Mouse (Mus musculus): Measurements from ENCODE around the gene Alg3. TPM values are rescaled to one million over a fixed set of nuclear protein-coding genes. Genes with fewer than 3 reads are reported as not detected.

Alg3 gene
- polyA plus RNA-seq, 1 experiment = 11.5 TPM

- no peak for TF ChIP-seq GATA1 (IDR thresholded peaks at IDR 0.05; ENCODE audit: low read length)
Measured at GRCm38 (mm10) chr16:20589366-20589938, 22.1 kb downstream of the Alg3 start, which contains the start of gene Vwa5b2. Gene Vwa5b2 (plus strand): TSS chr16:20589471.

- TF ChIP-seq GATA1 (IDR thresholded peaks at IDR 0.05; ENCODE audit: low read length) = no peak
Measured at GRCm38 (mm10) chr16:20565075-20565474, 46.5 kb downstream of the Alg3 start.

GRCm38 (mm10) chr16:20557381-20557780 is 54.2 kb downstream of the Alg3 start:
- no peak for TF ChIP-seq GATA1 (IDR thresholded peaks at IDR 0.05; ENCODE audit: low read length)

Other genes with a start within 250 kb of the Alg3 start
- gene Abcc5, start 185.3 kb downstream of the Alg3 start, polyA plus RNA-seq (2012) = 5.3 and 6.1 TPM in 2 replicates
- gene Eif2b5, start 112.9 kb downstream of the Alg3 start, polyA plus RNA-seq (2012) = 37.0 and 41.0 TPM in 2 replicates
- 27.3 and 29.1 TPM in 2 replicates for gene Dvl3, start 94.8 kb downstream of the Alg3 start, polyA plus RNA-seq (2012)
- 66.4 and 77.9 TPM in 2 replicates for gene Ap2m1, start 76.3 kb downstream of the Alg3 start, polyA plus RNA-seq (2012)
- gene Abcf3, start 63.2 kb downstream of the Alg3 start, polyA plus RNA-seq (2012) = 31.7 and 40.6 TPM in 2 replicates
- gene Vwa5b2, start 22.3 kb downstream of the Alg3 start, polyA plus RNA-seq (2012) = 0.06 and 0.13 TPM in 2 replicates
- 4.2 and 14.3 TPM in 2 replicates for gene Eef1akmt4, start 142 bp downstream of the Alg3 start, polyA plus RNA-seq (2012)
- not detected in 2 replicates for gene Gm49333, start 125 bp downstream of the Alg3 start, polyA plus RNA-seq (2012)
- gene Camk2n2, start 9.6 kb upstream of the Alg3 start, polyA plus RNA-seq (2012) = 0.71 and 0.84 TPM in 2 replicates
- gene Ece2, start 18.1 kb upstream of the Alg3 start, polyA plus RNA-seq (2012) = not detected in 2 replicates
- gene Psmd2, start 39.9 kb upstream of the Alg3 start, polyA plus RNA-seq (2012) = 341 and 527 TPM in 2 replicates
- 1,202 and 1,405 TPM in 2 replicates for gene Eif4g1, start 56.6 kb upstream of the Alg3 start, polyA plus RNA-seq (2012)
- 8.3 and 10.6 TPM in 2 replicates for gene Fam131a, start 81.5 kb upstream of the Alg3 start, polyA plus RNA-seq (2012)
- gene Polr2h, start 105.9 kb upstream of the Alg3 start, polyA plus RNA-seq (2012) = 3.3 and 6.9 TPM in 2 replicates
- 20.2 and 45.4 TPM in 2 replicates for gene Clcn2, start 106.0 kb upstream of the Alg3 start, polyA plus RNA-seq (2012)
- not detected in 2 replicates for gene Chrd, start 121.4 kb upstream of the Alg3 start, polyA plus RNA-seq (2012)
- gene Thpo, start 122.8 kb upstream of the Alg3 start, polyA plus RNA-seq (2012) = not detected in 2 replicates